Mouse (Mus musculus) MEL (cell line): ENCODE measurements around the gene Acin1. TPM values are rescaled to one million over a fixed set of nuclear protein-coding genes. Genes with fewer than 3 reads are reported as not detected.

Experiments
- DNase-seq: peaks from one replicate; pipeline ENCODE4 v3.0.0; 2011; ENCODE audit warnings: low read depth, low spot score
- H3K27ac ChIP-seq: 2 replicates; pipeline ENCODE4 v1.5.1; 2012; ENCODE audit warnings: low read depth, mild to moderate bottlenecking, control low read depth, low read length, moderate library complexity; ENCODE audit not compliant: control insufficient read depth
- H3K27me3 ChIP-seq, 2 experiments: fragments of 150-350 bp in 1 of 2; sonication (generic) in 1 of 2; 2 replicates each; pipeline ENCODE4 v1.6.1; 2012; ENCODE audit warnings: low read length in 2 of 2, mild to moderate bottlenecking in 2 of 2, improper control_type of control experiment in 1 of 2, moderate library complexity in 1 of 2; ENCODE audit not compliant: insufficient read depth in 2 of 2, control insufficient read depth in 1 of 2
- H3K36me3 ChIP-seq, 2 experiments: 2 replicates each; pipeline ENCODE4 v1.6.1; 2012 to 2014; ENCODE audit warnings: low read length in 2 of 2, improper control_type of control experiment in 1 of 2, inconsistent platforms in 1 of 2, mild to moderate bottlenecking in 1 of 2; ENCODE audit not compliant: insufficient read depth in 2 of 2, control insufficient read depth in 1 of 2
- H3K4me1 ChIP-seq, 2 experiments: fragments of 150-350 bp in 1 of 2; sonication (generic) in 1 of 2; 2 replicates each; pipeline ENCODE4 v1.6.1; 2012; ENCODE audit warnings: low read length in 2 of 2, improper control_type of control experiment in 1 of 2, mild to moderate bottlenecking in 1 of 2; ENCODE audit not compliant: insufficient read depth in 2 of 2, control insufficient read depth in 1 of 2
- H3K4me3 ChIP-seq, 2 experiments: fragments of 150-350 bp in 1 of 2; sonication (generic) in 1 of 2; 2 replicates each; pipeline ENCODE4 v1.5.1; 2012; ENCODE audit warnings: low read depth in 2 of 2, low read length in 2 of 2, mild to moderate bottlenecking in 2 of 2, moderate library complexity in 2 of 2, control low read depth in 1 of 2, improper control_type of control experiment in 1 of 2; ENCODE audit not compliant: control insufficient read depth in 1 of 2, insufficient read depth in 1 of 2
- H3K79me2 ChIP-seq: 2 replicates; pipeline ENCODE4 v1.6.1; 2012; ENCODE audit warnings: mild to moderate bottlenecking, low read length, moderate library complexity; ENCODE audit not compliant: control insufficient read depth, poor library complexity, insufficient read depth
- H3K9ac ChIP-seq: 2 replicates; pipeline ENCODE4 v1.6.1; 2012; ENCODE audit warnings: low read depth, mild to moderate bottlenecking, control low read depth, low read length, moderate library complexity; ENCODE audit not compliant: control insufficient read depth, poor library complexity, severe bottlenecking
- H3K9me3 ChIP-seq: fragments of 150-350 bp; sonication (generic); replicated peaks from 2 replicates; pipeline ENCODE4 v1.6.1; 2012; ENCODE audit warnings: mild to moderate bottlenecking, low read length, improper control_type of control experiment, moderate library complexity; ENCODE audit not compliant: insufficient read depth
- CHD1 ChIP-seq: IDR thresholded peaks from 2 replicates; pipeline ENCODE4 v1.6.1; 2012; ENCODE audit warnings: low read depth, mild to moderate bottlenecking, inconsistent platforms, low read length, improper control_type of control experiment
- CHD2 ChIP-seq: IDR thresholded peaks from 2 replicates; pipeline ENCODE4 v1.6.1; 2011; ENCODE audit warnings: low read length, improper control_type of control experiment
- E2F4 ChIP-seq: IDR thresholded peaks from 2 replicates; pipeline ENCODE4 v1.6.1; 2011; ENCODE audit warnings: low read depth, low read length, improper control_type of control experiment, borderline replicate concordance
- EP300 ChIP-seq, 2 experiments: IDR thresholded peaks; 2 replicates each; pipeline ENCODE4 v1.6.1; 2011; ENCODE audit warnings: improper control_type of control experiment in 2 of 2, low read length in 2 of 2, low read depth in 1 of 2, mild to moderate bottlenecking in 1 of 2
- ETS1 ChIP-seq: IDR thresholded peaks from 2 replicates; pipeline ENCODE4 v1.6.1; 2012; ENCODE audit warnings: low read depth, mild to moderate bottlenecking, inconsistent platforms, low read length, improper control_type of control experiment, moderate library complexity
- GABPA ChIP-seq: IDR thresholded peaks from 2 replicates; pipeline ENCODE4 v1.6.1; 2012; ENCODE audit warnings: low read depth, mild to moderate bottlenecking, inconsistent platforms, low read length, improper control_type of control experiment, moderate library complexity
- GATA1 ChIP-seq: IDR thresholded peaks from 2 replicates; pipeline ENCODE4 v1.6.1; 2011; ENCODE audit warnings: low read depth, low read length, improper control_type of control experiment
- HCFC1 ChIP-seq: IDR thresholded peaks from 2 replicates; pipeline ENCODE4 v1.6.1; 2012; ENCODE audit warnings: low read depth, mild to moderate bottlenecking, inconsistent platforms, low read length, improper control_type of control experiment, moderate library complexity
- JUND ChIP-seq: IDR thresholded peaks from 2 replicates; pipeline ENCODE4 v1.6.1; 2011; ENCODE audit warnings: low read depth, mild to moderate bottlenecking, improper control_type of control experiment, low read length
- KAT2A ChIP-seq: conservative IDR thresholded peaks from 2 replicates; pipeline ENCODE4 v1.6.1; 2012; ENCODE audit warnings: low read depth, low read length, improper control_type of control experiment, inconsistent platforms
- MAX ChIP-seq: IDR thresholded peaks from 2 replicates; pipeline ENCODE4 v1.6.1; 2011; ENCODE audit warnings: low read length, improper control_type of control experiment
- MEF2A ChIP-seq: IDR thresholded peaks from 2 replicates; pipeline ENCODE4 v1.6.1; 2014; ENCODE audit warnings: low read depth, mild to moderate bottlenecking, inconsistent platforms, low read length, improper control_type of control experiment; ENCODE audit not compliant: poor library complexity, insufficient replicate concordance, severe bottlenecking; ENCODE audit errors: extremely low read depth
- MXI1 ChIP-seq: IDR thresholded peaks from 2 replicates; pipeline ENCODE4 v1.6.1; 2011; ENCODE audit warnings: mild to moderate bottlenecking, low read depth, low read length, improper control_type of control experiment
- MYB ChIP-seq: IDR thresholded peaks from 2 replicates; pipeline ENCODE4 v1.6.1; 2011; ENCODE audit warnings: mild to moderate bottlenecking, low read depth, low read length, improper control_type of control experiment
- NELFE ChIP-seq: IDR thresholded peaks from 2 replicates; pipeline ENCODE4 v1.6.1; 2011; ENCODE audit warnings: low read depth, low read length, improper control_type of control experiment
- NRF1 ChIP-seq: IDR thresholded peaks from 2 replicates; pipeline ENCODE4 v1.6.1; 2014; ENCODE audit warnings: low read depth, mild to moderate bottlenecking, inconsistent platforms, low read length, improper control_type of control experiment, moderate library complexity; ENCODE audit not compliant: poor library complexity, insufficient read depth, severe bottlenecking
- POLR2AphosphoS2 ChIP-seq: IDR thresholded peaks from 2 replicates; pipeline ENCODE4 v1.6.1; 2011; ENCODE audit warnings: low read length, improper control_type of control experiment
- POLR2AphosphoS5 ChIP-seq: IDR thresholded peaks from 2 replicates; pipeline ENCODE4 v1.6.1; 2012; ENCODE audit warnings: low read depth, borderline replicate concordance, mild to moderate bottlenecking, inconsistent platforms, low read length, moderate library complexity, mixed read lengths
- RAD21 ChIP-seq: IDR thresholded peaks from 2 replicates; pipeline ENCODE4 v1.6.1; 2011; ENCODE audit warnings: mild to moderate bottlenecking, low read depth, low read length, improper control_type of control experiment
- RCOR1 ChIP-seq: IDR thresholded peaks from 2 replicates; pipeline ENCODE4 v1.6.1; 2012; ENCODE audit warnings: low read depth, mild to moderate bottlenecking, inconsistent platforms, low read length, improper control_type of control experiment
- SIN3A ChIP-seq: IDR thresholded peaks from 2 replicates; pipeline ENCODE4 v1.6.1; 2012; ENCODE audit warnings: low read length, improper control_type of control experiment, inconsistent platforms
- TAL1 ChIP-seq: IDR thresholded peaks from 2 replicates; pipeline ENCODE4 v1.6.1; 2012; ENCODE audit warnings: mild to moderate bottlenecking, inconsistent platforms, low read length, moderate library complexity, mixed read lengths
- TCF12 ChIP-seq: IDR thresholded peaks from 2 replicates; pipeline ENCODE4 v1.6.1; 2014; ENCODE audit warnings: low read depth, mild to moderate bottlenecking, inconsistent platforms, low read length, improper control_type of control experiment, moderate library complexity
- UBTF ChIP-seq: IDR thresholded peaks from 2 replicates; pipeline ENCODE4 v1.6.1; 2012; ENCODE audit warnings: low read depth, mild to moderate bottlenecking, inconsistent platforms, low read length, improper control_type of control experiment, moderate library complexity, borderline replicate concordance; ENCODE audit not compliant: insufficient read depth
- USF2 ChIP-seq, 2 experiments: IDR thresholded peaks; 2 replicates each; pipeline ENCODE4 v1.6.1; 2011 to 2012; ENCODE audit warnings: improper control_type of control experiment in 2 of 2, low read length in 2 of 2, borderline replicate concordance in 1 of 2, inconsistent platforms in 1 of 2, low read depth in 1 of 2, mild to moderate bottlenecking in 1 of 2; ENCODE audit not compliant: insufficient read depth in 1 of 2
- ZKSCAN1 ChIP-seq: IDR thresholded peaks from 2 replicates; pipeline ENCODE4 v1.6.1; 2012; ENCODE audit warnings: low read depth, mild to moderate bottlenecking, inconsistent platforms, low read length, improper control_type of control experiment, moderate library complexity
- ZMIZ1 ChIP-seq: IDR thresholded peaks from 2 replicates; pipeline ENCODE4 v1.6.1; 2012; ENCODE audit warnings: low read depth, mild to moderate bottlenecking, inconsistent platforms, low read length, improper control_type of control experiment, moderate library complexity
- polyA plus RNA-seq, 2 experiments: library from polyadenylated mRNA; stranded (reverse) in 1 of 2; unstranded in 1 of 2; fragments of >175 nt in 1 of 2; fragments of >200 nt in 1 of 2; gene quantifications; 2 replicates each; pipeline versions ENCODE4 v1.2.1 to v1.2.4; 2012; ENCODE audit warnings: low replicate concordance in 2 of 2, low read depth in 1 of 2; ENCODE audit not compliant: insufficient read length in 2 of 2, insufficient read depth in 1 of 2, missing spikeins in 1 of 2
- total RNA-seq: library from RNA; depleted of rRNA; stranded (reverse); fragments of 300-350 nt; gene quantifications from 2 replicates; pipeline ENCODE4 v1.2.3, GENCODE M21; 2012

Gene Acin1
- total and polyA plus RNA-seq, 3 experiments = 103 to 248 (median 115) TPM

- TF ChIP-seq NRF1 = peak; percentile 80
- no peak for TF ChIP-seq CHD2
- TF ChIP-seq ETS1 = no peak
- TF ChIP-seq, all 39 proteins: peak for 15
Measured at GRCm38 (mm10) chr14:54686063-54686521, 639 bp downstream of the Acin1 start, which contains the start of gene 1700123O20Rik (continued).

DNA sequence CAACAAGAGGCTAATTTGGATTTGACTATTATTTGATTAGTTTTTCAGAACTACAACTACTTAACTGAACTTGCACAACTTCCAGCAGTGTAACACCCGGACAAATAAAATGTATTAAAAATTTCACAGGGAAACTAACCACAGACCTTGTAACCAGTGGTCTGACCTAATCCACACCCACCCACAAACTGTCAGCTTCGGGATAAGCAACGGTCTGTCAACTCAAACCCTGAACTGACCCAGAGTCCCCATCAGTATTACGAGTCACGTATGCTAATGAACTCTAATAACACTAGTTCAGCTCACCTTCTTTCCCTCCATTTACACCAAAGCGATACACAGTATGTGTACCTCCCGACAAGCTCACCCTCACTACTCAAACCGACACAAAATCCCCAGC, 1.3 kb downstream of the Acin1 start:
- Histone ChIP-seq H3K27me3 (no peaks in the 10 kb centered on the region), H3K36me3 (peaks cover 1 to 27% of the 10 kb centered on the region in 2 experiments), H3K79me2 (peaks cover 51% of the 10 kb centered on the region), H3K9me3 (no peaks in the 10 kb centered on the region), H3K27ac (peak overlapping the region; percentile 97), H3K9ac (peak overlapping the region; percentile 93), H3K4me3 (peak overlapping the region; percentile 66 to 79), H3K4me1 (peaks cover 2 to 8% of the 10 kb centered on the region in 2 experiments; a peak in 3 of 4 replicates)
- no peak for DNase-seq
- TF ChIP-seq CHD1 (no peak), MYB (peak; percentile 67), RAD21 (no peak), TCF12 (no peak), EP300 (IDR thresholded peaks at IDR 0.05; ENCODE audit: low read depth in 1 of 2, low read length in 2 of 2) (peak in 1 of 2 experiments; percentile 48; a peak in 1 of 4 replicates), POLR2AphosphoS2 (no peak), JUND (no peak), TAL1 (no peak)

DNA sequence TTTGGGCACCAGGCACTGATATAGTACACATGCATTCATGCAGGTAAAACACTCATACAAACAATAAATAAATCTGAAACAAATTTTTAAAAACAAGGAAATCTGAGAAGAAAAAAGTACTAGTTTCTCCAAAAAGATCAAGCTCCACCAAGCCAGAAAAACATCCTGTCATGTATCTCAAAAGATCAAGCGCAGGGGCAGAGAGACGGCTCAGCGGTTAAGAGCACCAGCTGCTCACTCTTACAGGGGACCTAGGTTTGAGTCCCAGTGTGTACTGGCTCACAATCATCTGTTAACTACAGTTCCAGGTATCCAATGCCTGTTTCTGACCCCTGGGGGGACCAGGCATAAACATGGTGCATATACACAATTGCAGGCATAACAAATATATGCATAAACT, 4.3 kb downstream of the Acin1 start:
- H3K27me3 ChIP-seq = no peaks in the 10 kb centered on the region
- H3K27ac ChIP-seq = no peak overlapping the region
- no peaks in the 10 kb centered on the region for H3K9me3 ChIP-seq
- H3K9ac ChIP-seq = no peak overlapping the region
- H3K4me1 ChIP-seq = peaks cover 0 to 2% of the 10 kb centered on the region in 2 experiments; a peak in 2 of 4 replicates
- H3K79me2 ChIP-seq = peaks cover 34% of the 10 kb centered on the region
- no peak for DNase-seq
- TF ChIP-seq NRF1 (no peak), RCOR1 (no peak), MXI1 (no peak), TAL1 (no peak), ZKSCAN1 (no peak), MAX (no peak), RAD21 (no peak), CHD2 (no peak), E2F4 (no peak), SIN3A (no peak), ZMIZ1 (no peak), GABPA (no peak), HCFC1 (no peak), USF2 (IDR thresholded peaks at IDR 0.05; ENCODE audit: borderline replicate concordance in 1 of 2, insufficient read depth in 1 of 2, low read depth in 1 of 2, low read length in 2 of 2) (no peak), GATA1 (no peak), UBTF (no peak), POLR2AphosphoS5 (no peak), KAT2A (no peak), NELFE (no peak), MEF2A (no peak)
- H3K4me3 ChIP-seq = no peak overlapping the region
- peaks cover 9 to 20% of the 10 kb centered on the region in 2 experiments for H3K36me3 ChIP-seq
